Mouse (Mus musculus): ENCODE data around the gene Helz. TPM values are rescaled to one million over a fixed set of nuclear protein-coding genes. Genes with fewer than 3 reads are reported as not detected.
"Not testable (repeated sequence)": the region's sequence is repeated elsewhere in the genome, so short reads cannot be mapped to it uniquely, and the experiment has no call there.

Gene Helz
- polyA plus RNA-seq, 1 experiment from 2014 or later, result 5.3 TPM

- Histone ChIP-seq H3K4me2 (replicated peaks; ENCODE audit: low read depth) (peak overlapping the region; percentile 11), H3K4me1 (replicated peaks; ENCODE audit: control insufficient read depth, insufficient read depth) (0 out of 2 replicates have a peak, but pooled peaks cover 2% of the 10 kb centered on the region), H3K27ac (replicated peaks) (no peak overlapping the region), H3K36me3 (ENCODE audit: control insufficient read depth, insufficient read depth, low read length) (no peaks in the 10 kb centered on the region), H3K9me3 (ENCODE audit: control insufficient read depth, low read length) (no peaks in the 10 kb centered on the region), H3K27me3 (ENCODE audit: control insufficient read depth, insufficient read depth, low read length) (no peaks in the 10 kb centered on the region), H3K4me3 (ENCODE audit: low read depth, low read length) (no peak overlapping the region; the same call in 1 of the 2 replicates), H3K9ac (ENCODE audit: low read length) (0 out of 2 replicates have a peak overlapping the region, but pooled peaks have one; percentile 45)
- TF ChIP-seq CTCF (IDR thresholded peaks at IDR 0.05; ENCODE audit: low read depth) (no peak), EP300 (optimal IDR thresholded peaks at IDR 0.05) (no peak)
- no peak; the same call in 1 of the 2 replicates for ATAC-seq (ENCODE audit: low FRiP score, low TSS enrichment)
- peak; percentile 57 for DNase-seq (ENCODE audit: low spot score)
- WGBS, result 4% methylated on average over 18 of the region's 18 CpGs
Observed at GRCm38 (mm10) chr11:107510362-107511269, 37.1 kb upstream of the Helz start.

- H3K27ac ChIP-seq (replicated peaks); H3K9ac ChIP-seq (ENCODE audit: low read length); H3K4me2 ChIP-seq (replicated peaks; ENCODE audit: low read depth); H3K4me3 ChIP-seq (ENCODE audit: low read depth, low read length); ATAC-seq (ENCODE audit: low FRiP score, low TSS enrichment); H3K27me3 ChIP-seq (ENCODE audit: control insufficient read depth, insufficient read depth, low read length); H3K36me3 ChIP-seq (ENCODE audit: control insufficient read depth, insufficient read depth, low read length); H3K4me1 ChIP-seq (replicated peaks; ENCODE audit: control insufficient read depth, insufficient read depth); H3K9me3 ChIP-seq (ENCODE audit: control insufficient read depth, low read length): not testable (repeated sequence)
- 48% methylated on average over 5 of the region's 5 CpGs for WGBS
- TF ChIP-seq CTCF (IDR thresholded peaks at IDR 0.05; ENCODE audit: low read depth), result peak; percentile 90
- DNase-seq (ENCODE audit: low spot score), result peak; percentile 67
Observed at GRCm38 (mm10) chr11:107511954-107512353, 35.8 kb upstream of the Helz start.

DNA sequence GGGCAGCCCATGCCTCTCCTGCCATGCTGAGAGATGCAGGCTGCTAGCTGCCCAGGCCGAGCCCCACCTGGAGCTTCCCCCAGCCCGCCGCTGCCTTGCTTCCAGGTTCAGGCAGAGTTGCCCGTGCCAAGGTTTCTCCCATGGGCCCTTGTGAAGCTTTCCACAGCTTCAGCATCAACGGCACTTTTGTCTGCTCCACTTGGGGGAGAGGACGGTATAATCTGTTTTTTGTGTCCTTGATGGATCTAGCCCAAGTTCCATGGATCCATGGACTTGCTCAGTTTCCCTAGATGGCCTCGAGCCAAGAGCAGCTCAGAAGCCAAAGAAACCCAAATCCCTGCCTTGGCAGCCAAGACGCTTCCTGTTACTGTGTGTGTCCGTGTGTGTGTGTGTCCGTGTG lies 34.7 kb upstream of the Helz start:
- Histone ChIP-seq H3K4me3 (ENCODE audit: low read depth, low read length) (no peak overlapping the region), H3K9me3 (ENCODE audit: control insufficient read depth, low read length) (no peaks in the 10 kb centered on the region), H3K36me3 (ENCODE audit: control insufficient read depth, insufficient read depth, low read length) (no peaks in the 10 kb centered on the region), H3K9ac (ENCODE audit: low read length) (no peak overlapping the region), H3K27ac (replicated peaks) (no peak overlapping the region), H3K27me3 (ENCODE audit: control insufficient read depth, insufficient read depth, low read length) (no peaks in the 10 kb centered on the region), H3K4me1 (replicated peaks; ENCODE audit: control insufficient read depth, insufficient read depth) (0 out of 2 replicates have a peak, but pooled peaks cover 2% of the 10 kb centered on the region), H3K4me2 (replicated peaks; ENCODE audit: low read depth) (no peak overlapping the region)
- ATAC-seq (ENCODE audit: low FRiP score, low TSS enrichment) (no peak), DNase-seq (ENCODE audit: low spot score) (no peak)
- 40% methylated on average over 10 of the region's 10 CpGs for WGBS
- TF ChIP-seq CTCF (IDR thresholded peaks at IDR 0.05; ENCODE audit: low read depth), result no peak

- no peaks in the 10 kb centered on the region for H3K9me3 ChIP-seq (ENCODE audit: control insufficient read depth, low read length)
- no peaks in the 10 kb centered on the region for H3K27me3 ChIP-seq (ENCODE audit: control insufficient read depth, insufficient read depth, low read length)
- TF ChIP-seq EP300 (optimal IDR thresholded peaks at IDR 0.05), result no peak
- no peak for TF ChIP-seq CTCF (IDR thresholded peaks at IDR 0.05; ENCODE audit: low read depth)
- H3K27ac ChIP-seq (replicated peaks), result no peak overlapping the region
- no peak overlapping the region for H3K4me2 ChIP-seq (replicated peaks; ENCODE audit: low read depth)
- no peaks in the 10 kb centered on the region for H3K36me3 ChIP-seq (ENCODE audit: control insufficient read depth, insufficient read depth, low read length)
- WGBS, result 91% methylated on average over 2 of the region's 2 CpGs
- H3K4me1 ChIP-seq (replicated peaks; ENCODE audit: control insufficient read depth, insufficient read depth), result no peaks in the 10 kb centered on the region
- no peak overlapping the region for H3K4me3 ChIP-seq (ENCODE audit: low read depth, low read length)
- H3K9ac ChIP-seq (ENCODE audit: low read length), result no peak overlapping the region
- DNase-seq (ENCODE audit: low spot score) (no peak), ATAC-seq (ENCODE audit: low FRiP score, low TSS enrichment) (no peak)
Observed at GRCm38 (mm10) chr11:107516387-107516786, 31.3 kb upstream of the Helz start.

GRCm38 (mm10) chr11:107518645-107519429 lies 28.9 kb upstream of the Helz start:
- Histone ChIP-seq H3K4me2 (replicated peaks; ENCODE audit: low read depth) (no peak overlapping the region), H3K36me3 (ENCODE audit: control insufficient read depth, insufficient read depth, low read length) (no peaks in the 10 kb centered on the region), H3K9ac (ENCODE audit: low read length) (no peak overlapping the region), H3K27ac (replicated peaks) (no peak overlapping the region), H3K27me3 (ENCODE audit: control insufficient read depth, insufficient read depth, low read length) (no peaks in the 10 kb centered on the region), H3K9me3 (ENCODE audit: control insufficient read depth, low read length) (no peaks in the 10 kb centered on the region), H3K4me1 (replicated peaks; ENCODE audit: control insufficient read depth, insufficient read depth) (no peaks in the 10 kb centered on the region), H3K4me3 (ENCODE audit: low read depth, low read length) (no peak overlapping the region)
- no peak for TF ChIP-seq EP300 (optimal IDR thresholded peaks at IDR 0.05)
- no peak for ATAC-seq (ENCODE audit: low FRiP score, low TSS enrichment)
- WGBS, result 56% methylated on average over 5 of the region's 5 CpGs
- DNase-seq (ENCODE audit: low spot score), result no peak
